Mouse (Mus musculus) hindbrain, embryonic 16.5 days (tissue): ENCODE results near the gene Ints14. TPM values are rescaled to one million over a fixed set of nuclear protein-coding genes. Genes with fewer than 3 reads are reported as not detected.

Experiments
- ATAC-seq: fragments of 200-750 bp; cut with Nextera tagmentation; 2 replicates; pipeline ENCODE4 v1.8.0; 2017; ENCODE audit warnings: moderate TSS enrichment, moderate library complexity
- H3K27ac ChIP-seq: fragments of 300-500 bp; sonication (generic); 2 replicates; pipeline ENCODE4 v1.5.1; 2014; ENCODE audit warnings: low read depth, mild to moderate bottlenecking, control low read depth, low read length, moderate library complexity
- H3K27me3 ChIP-seq: fragments of 300-500 bp; sonication (generic); replicated peaks from 2 replicates; pipeline ENCODE4 v1.6.1; 2014; ENCODE audit warnings: low read length; ENCODE audit not compliant: control insufficient read depth, insufficient read depth
- H3K36me3 ChIP-seq: fragments of 300-500 bp; sonication (generic); 2 replicates; pipeline ENCODE4 v1.6.1; 2014; ENCODE audit warnings: mild to moderate bottlenecking, low read length, moderate library complexity, mixed read lengths; ENCODE audit not compliant: control insufficient read depth, insufficient read depth
- H3K4me1 ChIP-seq: fragments of 300-500 bp; sonication (generic); 2 replicates; pipeline ENCODE4 v1.6.1; 2014; ENCODE audit warnings: low read depth, low read length; ENCODE audit not compliant: control insufficient read depth, insufficient read depth
- H3K4me2 ChIP-seq: fragments of 300-500 bp; sonication (generic); 2 replicates; pipeline ENCODE4 v1.6.1; 2014; ENCODE audit warnings: mild to moderate bottlenecking, low read length, control low read depth, moderate library complexity
- H3K4me3 ChIP-seq: fragments of 300-500 bp; sonication (generic); 2 replicates; pipeline ENCODE4 v1.5.1; 2014; ENCODE audit warnings: mild to moderate bottlenecking, low read length, control low read depth, moderate library complexity
- H3K9ac ChIP-seq: fragments of 300-500 bp; sonication (generic); 2 replicates; pipeline ENCODE4 v1.6.1; 2014; ENCODE audit warnings: low read depth, mild to moderate bottlenecking, control low read depth, low read length, moderate library complexity
- H3K9me3 ChIP-seq: fragments of 300-500 bp; sonication (generic); 2 replicates; pipeline ENCODE4 v1.6.1; 2014; ENCODE audit warnings: mild to moderate bottlenecking, low read length, moderate library complexity; ENCODE audit not compliant: control insufficient read depth
- WGBS: fragments of 180-500 bp; shearing (Covaris S2); extraction: QIAGEN DNeasy Blood & Tissue Kit; methylation state at CpG from one replicate; pipeline ENCODE4 v1.1.7; 2014; 5-methylcytosine and 5-hydroxymethylcytosine counted together
- polyA plus RNA-seq: library from polyadenylated mRNA; unstranded; fragments of >200 nt; fragmentation: Nextera tagmentation; extraction: Ambion mirVana; gene quantifications from 2 replicates; pipeline ENCODE4 v1.2.1, GENCODE M21; 2015

Ints14 gene
- polyA plus RNA-seq, 1 experiment from 2014 or later: 32.1 TPM

DNA sequence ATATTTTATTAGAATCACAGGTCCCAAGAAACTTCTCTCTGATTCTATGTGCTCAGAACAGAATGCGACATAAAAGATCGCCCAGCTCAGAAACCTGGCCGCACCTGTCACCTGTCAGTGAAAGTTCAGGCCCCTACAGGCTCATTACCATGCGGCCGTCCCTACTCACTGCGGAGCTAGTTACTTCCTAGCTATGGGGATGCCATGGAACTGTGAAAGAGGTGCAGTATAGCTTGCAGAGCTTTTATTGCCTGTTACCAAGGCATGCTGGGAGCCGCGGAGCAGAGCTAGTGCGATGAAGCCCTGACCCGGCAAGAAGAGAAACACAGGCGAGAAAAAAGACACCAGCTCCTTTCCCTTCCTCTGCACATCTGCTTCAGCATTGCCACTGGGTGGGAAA lies 16.7 kb upstream of the Ints14 start:
- H3K9me3 ChIP-seq: no peaks in the 10 kb centered on the region
- no peaks in the 10 kb centered on the region for H3K36me3 ChIP-seq
- H3K27me3 ChIP-seq: no peaks in the 10 kb centered on the region; the same call in 1 of the 2 replicates
- no peak overlapping the region for H3K4me2 ChIP-seq
- no peaks in the 10 kb centered on the region for H3K4me1 ChIP-seq
- WGBS: 24% methylated on average over 11 of the region's 11 CpGs
- H3K9ac ChIP-seq: no peak overlapping the region
- no peak overlapping the region for H3K27ac ChIP-seq
- no peak for ATAC-seq
- H3K4me3 ChIP-seq: no peak overlapping the region

DNA sequence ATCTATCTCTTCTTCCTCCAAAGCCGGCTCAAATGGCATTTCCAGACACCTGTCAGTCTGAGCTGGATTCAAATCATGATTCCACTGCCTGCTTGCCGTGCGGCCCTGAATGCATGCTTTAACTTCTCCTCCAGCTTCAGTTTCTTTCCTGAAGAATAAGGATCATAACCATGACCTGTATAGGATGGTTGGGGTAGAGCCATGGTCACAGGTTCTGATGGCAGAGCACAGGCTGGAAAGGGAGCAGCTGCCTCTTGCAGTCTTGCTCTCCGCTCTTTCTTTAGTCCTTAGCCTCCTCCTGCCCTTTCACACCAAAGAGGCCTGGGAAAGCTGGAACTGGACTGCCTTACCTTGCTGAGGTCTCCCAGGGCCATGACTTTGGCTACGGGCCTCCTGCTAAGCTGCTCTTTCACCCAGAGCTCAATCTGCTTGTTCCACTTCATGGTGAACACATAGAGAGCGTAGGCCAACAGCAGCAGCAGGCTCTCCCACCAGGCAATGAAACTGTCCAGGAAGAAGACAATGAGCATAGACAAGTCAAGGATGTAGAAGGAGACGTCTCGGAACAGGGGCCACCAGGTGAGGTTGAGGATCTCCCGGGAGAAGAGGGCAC lies 13.1 kb upstream of the Ints14 start:
- WGBS: 86% methylated on average over 9 of the region's 9 CpGs
- H3K27me3 ChIP-seq: peaks cover 3% of the 10 kb centered on the region; the same call in 1 of the 2 replicates
- no peak for ATAC-seq
- H3K36me3 ChIP-seq: no peaks in the 10 kb centered on the region
- H3K9me3 ChIP-seq: no peaks in the 10 kb centered on the region
- no peak overlapping the region for H3K9ac ChIP-seq
- no peak overlapping the region for H3K4me3 ChIP-seq
- H3K4me2 ChIP-seq: no peak overlapping the region
- H3K27ac ChIP-seq: no peak overlapping the region
- H3K4me1 ChIP-seq: no peaks in the 10 kb centered on the region

DNA sequence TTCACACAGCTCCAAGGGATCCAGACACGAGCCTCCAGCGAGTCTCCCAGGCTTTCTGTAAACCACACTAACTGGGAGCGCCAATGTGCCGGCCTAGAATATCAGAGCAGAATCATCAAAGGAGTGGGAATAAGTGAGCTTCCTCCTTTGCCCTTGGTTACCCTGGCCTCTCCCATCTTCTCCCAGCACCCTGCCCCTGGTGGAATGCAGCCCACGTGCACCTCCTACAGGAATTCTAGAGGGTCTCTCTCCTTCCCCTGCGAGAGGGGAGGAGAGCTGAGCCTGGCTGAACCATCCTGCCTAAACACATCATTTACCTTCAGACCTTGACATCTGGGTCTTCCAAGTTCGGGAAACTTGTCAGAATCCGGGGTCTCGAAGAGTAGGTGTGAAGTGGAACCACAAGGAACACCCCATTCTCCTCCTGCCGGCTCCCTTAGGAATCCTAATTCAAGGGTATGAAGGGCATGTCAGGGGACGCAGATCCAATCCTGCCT lies 9.5 kb upstream of the Ints14 start, which contains the start of gene Slc24a1:
TSS of gene Slc24a1 (minus strand) at position 447 of the 497 bp plus-strand sequence.
- no peaks in the 10 kb centered on the region for H3K9me3 ChIP-seq
- no peak for ATAC-seq
- H3K27ac ChIP-seq: no peak within 1 kb of the TSS
- H3K4me3 ChIP-seq: no peak within 1 kb of the TSS
- H3K4me2 ChIP-seq: no peak within 1 kb of the TSS
- H3K27me3 ChIP-seq: peaks cover 3% of the 10 kb centered on the region; the same call in 1 of the 2 replicates
- H3K4me1 ChIP-seq: no peaks in the 10 kb centered on the region
- no peaks in the 10 kb centered on the region for H3K36me3 ChIP-seq
- H3K9ac ChIP-seq: no peak within 1 kb of the TSS
- WGBS: 44% methylated on average over 11 of the region's 11 CpGs

DNA sequence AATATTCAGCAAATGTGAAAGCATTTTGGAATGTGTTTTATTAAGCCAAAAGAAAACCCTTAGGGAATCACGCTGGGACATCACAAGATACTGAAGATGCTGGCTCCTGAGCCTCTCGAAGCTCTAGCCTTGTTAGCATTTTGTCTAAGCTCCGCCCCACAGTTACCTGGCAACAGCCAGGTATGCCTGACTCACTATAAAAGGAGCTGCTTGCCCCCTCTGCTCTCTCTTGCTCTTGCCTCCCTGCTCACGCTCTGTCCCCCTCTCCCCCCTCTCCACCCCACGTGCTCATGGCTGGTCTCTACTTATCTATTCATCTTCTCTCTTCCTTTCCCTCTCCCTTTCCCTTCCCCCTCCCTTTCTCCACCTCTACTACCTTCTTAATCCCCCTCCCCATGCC lies 8.7 kb upstream of the Ints14 start:
- whole genome bisulfite sequencing: 6% methylated on average over 5 of the region's 5 CpGs
- H3K36me3 ChIP-seq: no peaks in the 10 kb centered on the region
- no peaks in the 10 kb centered on the region for H3K4me1 ChIP-seq
- no peak overlapping the region for H3K27ac ChIP-seq
- no peaks in the 10 kb centered on the region for H3K9me3 ChIP-seq
- H3K27me3 ChIP-seq: peaks cover 3% of the 10 kb centered on the region; the same call in 1 of the 2 replicates
- no peak for ATAC-seq
- no peak overlapping the region for H3K9ac ChIP-seq
- H3K4me2 ChIP-seq: no peak overlapping the region
- H3K4me3 ChIP-seq: no peak overlapping the region

DNA sequence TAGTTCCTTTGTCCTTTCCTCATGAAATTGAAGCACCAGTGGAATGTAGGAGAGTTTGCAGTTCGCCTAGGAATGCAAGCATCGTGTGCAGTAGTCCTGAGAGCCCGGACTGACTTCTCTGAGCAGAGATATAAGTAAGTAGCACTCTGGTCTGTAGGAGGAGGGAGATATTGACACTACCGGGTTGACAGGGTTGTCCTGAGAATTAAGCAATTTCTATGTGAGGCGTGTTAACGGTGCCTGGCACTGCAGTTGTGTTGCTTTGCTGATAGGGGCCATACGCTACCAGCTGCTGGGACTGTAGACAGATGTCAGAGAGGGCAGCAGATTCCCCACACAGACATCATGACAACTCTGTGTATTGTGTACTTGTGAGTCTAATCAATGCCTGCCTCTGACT lies 7.5 kb upstream of the Ints14 start:
- Histone ChIP-seq H3K9me3 (no peaks in the 10 kb centered on the region), H3K4me1 (no peaks in the 10 kb centered on the region), H3K4me3 (no peak overlapping the region), H3K27me3 (peaks cover 3% of the 10 kb centered on the region; the same call in 1 of the 2 replicates), H3K36me3 (no peaks in the 10 kb centered on the region), H3K4me2 (no peak overlapping the region), H3K9ac (no peak overlapping the region), H3K27ac (no peak overlapping the region)
- 79% methylated on average over 7 of the region's 7 CpGs for WGBS
- ATAC-seq: no peak

DNA sequence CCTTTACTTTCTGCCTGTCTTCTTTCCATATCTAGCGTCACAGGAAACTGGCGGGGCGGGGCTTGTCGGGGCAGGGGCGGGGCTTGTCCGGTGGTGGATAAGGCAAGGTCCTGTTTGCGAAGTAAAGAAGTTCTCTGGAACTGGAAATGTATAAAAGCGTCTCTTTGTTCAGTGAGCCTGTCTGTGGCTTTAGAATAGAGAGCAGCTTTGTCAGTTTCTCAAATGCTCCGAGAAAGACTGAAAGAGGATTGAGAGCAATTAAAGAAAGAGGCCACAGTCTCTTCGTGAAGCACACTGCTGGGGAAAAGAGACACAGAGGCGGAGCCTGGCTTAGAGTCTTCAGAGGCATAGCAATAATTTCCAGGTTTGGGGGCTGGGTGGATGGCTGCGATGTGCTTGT lies 4.4 kb upstream of the Ints14 start:
- H3K4me3 ChIP-seq: no peak overlapping the region
- H3K9me3 ChIP-seq: no peaks in the 10 kb centered on the region
- no peak overlapping the region for H3K9ac ChIP-seq
- WGBS: 31% methylated on average over 12 of the region's 12 CpGs
- H3K4me2 ChIP-seq: peak overlapping the region; percentile 5; the same call in 1 of the 2 replicates
- no peaks in the 10 kb centered on the region for H3K27me3 ChIP-seq
- no peak for ATAC-seq
- H3K36me3 ChIP-seq: no peaks in the 10 kb centered on the region
- peaks cover 1% of the 10 kb centered on the region for H3K4me1 ChIP-seq
- no peak overlapping the region for H3K27ac ChIP-seq

DNA sequence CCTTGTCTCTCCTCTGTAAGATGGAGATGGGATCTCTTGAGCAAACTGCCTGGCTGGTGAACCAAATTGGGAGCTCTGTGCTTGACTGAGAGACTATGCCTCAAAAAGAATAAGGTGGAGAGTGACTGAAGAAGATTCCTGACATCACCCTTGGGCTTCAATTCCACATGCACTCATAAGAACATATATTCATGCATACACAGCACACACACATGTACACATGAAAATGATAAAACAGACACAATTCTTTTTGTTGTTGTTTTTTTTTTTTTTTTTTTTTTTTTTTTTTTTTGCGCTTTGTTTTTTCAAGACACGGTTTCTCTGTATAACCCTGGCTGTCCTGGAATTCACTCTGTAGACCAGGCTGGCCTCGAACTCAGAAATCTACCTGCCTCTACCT lies 3.4 kb upstream of the Ints14 start:
- peaks cover 8% of the 10 kb centered on the region for H3K4me1 ChIP-seq
- no peak overlapping the region for H3K27ac ChIP-seq
- no peak overlapping the region for H3K9ac ChIP-seq
- H3K4me2 ChIP-seq: no peak overlapping the region
- 86% methylated on average over 3 of the region's 3 CpGs for WGBS
- H3K36me3 ChIP-seq: no peaks in the 10 kb centered on the region
- no peaks in the 10 kb centered on the region for H3K9me3 ChIP-seq
- no peaks in the 10 kb centered on the region for H3K27me3 ChIP-seq
- no peak for ATAC-seq
- H3K4me3 ChIP-seq: no peak overlapping the region

DNA sequence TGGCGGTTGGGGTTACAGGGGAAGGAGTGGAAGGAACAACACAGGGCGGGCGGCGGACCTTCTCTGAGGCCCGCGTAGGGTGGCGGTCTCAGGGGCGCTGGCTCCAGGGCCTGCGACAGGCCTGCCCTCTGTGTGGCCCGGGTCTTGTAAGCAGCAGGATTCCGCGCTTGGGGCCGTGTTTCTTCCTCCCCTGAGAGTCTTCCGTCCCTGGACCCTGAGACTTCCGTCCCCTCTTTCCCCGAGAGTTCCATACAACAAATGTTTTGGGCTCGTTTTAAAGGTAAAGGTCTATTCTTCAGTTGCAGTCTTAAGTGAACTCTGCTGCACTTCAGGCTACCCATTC lies 244 bp downstream of the Ints14 start:
- Histone ChIP-seq H3K27me3 (no peaks in the 10 kb centered on the region), H3K27ac (peak overlapping the region; percentile 92), H3K4me1 (peaks cover 8% of the 10 kb centered on the region), H3K4me2 (peak overlapping the region; percentile 83), H3K4me3 (peak overlapping the region; percentile 92), H3K36me3 (peaks cover 11% of the 10 kb centered on the region), H3K9ac (peak overlapping the region; percentile 94), H3K9me3 (no peaks in the 10 kb centered on the region)
- WGBS: 0% methylated on average over 16 of the region's 17 CpGs
- ATAC-seq: peak; percentile 86

DNA sequence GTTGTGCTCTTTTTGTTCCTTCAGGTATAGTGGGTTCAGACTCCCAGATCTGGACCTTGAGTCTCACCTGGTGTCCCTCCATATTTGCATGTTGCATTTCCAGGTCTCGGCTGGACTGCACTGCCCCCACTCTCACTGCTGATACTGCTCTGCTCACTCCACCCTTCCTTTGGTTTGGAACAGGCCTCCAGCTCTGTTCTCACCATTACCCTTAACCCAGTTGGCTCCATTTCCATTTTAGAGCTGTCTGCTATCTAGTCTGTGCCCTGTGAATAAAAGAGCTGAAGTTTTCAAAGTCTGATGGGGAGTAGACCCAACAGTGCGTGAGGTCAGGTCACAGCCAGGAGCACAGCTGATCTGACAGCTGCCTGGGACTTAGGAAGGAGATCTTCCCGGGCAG lies 19.8 kb downstream of the Ints14 start:
- H3K27me3 ChIP-seq: no peaks in the 10 kb centered on the region
- no peak overlapping the region for H3K4me2 ChIP-seq
- ATAC-seq: no peak
- no peak overlapping the region for H3K27ac ChIP-seq
- H3K4me1 ChIP-seq: no peaks in the 10 kb centered on the region
- 74% methylated on average over 3 of the region's 3 CpGs for WGBS
- no peaks in the 10 kb centered on the region for H3K9me3 ChIP-seq
- H3K4me3 ChIP-seq: no peak overlapping the region
- peaks cover 44% of the 10 kb centered on the region for H3K36me3 ChIP-seq
- H3K9ac ChIP-seq: no peak overlapping the region
